Comparison of ENCODE assay signal across 10 mouse cellular contexts in the genomic region with DNA sequence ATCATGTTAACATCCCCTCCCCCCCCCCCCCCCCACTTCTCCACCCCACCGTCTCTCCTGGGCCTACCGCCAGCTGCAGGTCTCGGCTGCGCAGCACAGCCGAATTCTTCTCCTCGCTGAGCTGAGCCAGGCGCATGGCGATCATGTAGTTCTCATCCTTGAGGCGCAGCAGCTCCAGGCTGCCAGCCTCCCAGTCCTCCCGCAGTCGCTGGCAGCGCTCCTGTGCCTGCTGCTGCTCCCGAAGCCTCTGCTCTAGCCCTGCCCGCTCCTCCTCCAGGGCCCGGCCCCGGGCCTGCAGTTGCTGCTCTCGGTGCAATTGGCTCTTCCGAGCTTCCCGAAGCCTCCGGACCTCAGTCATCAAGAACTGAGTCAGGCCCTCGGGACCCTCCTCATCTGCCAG. TPM values are rescaled to one million over a fixed set of nuclear protein-coding genes. Genes with fewer than 3 reads are reported as not detected.
DNase-seq lines count a peak whose midpoint lies in the region; ATAC-seq and TF ChIP-seq lines count a peak whose summit lies in the region.
"Had no signal": no experiment of that assay in that cellular context is flagged by ENCODE, and none has a peak within 500 bp of the region (broad histone marks: within the 10 kb centered on the region; RNA-seq: fewer than 3 reads in every experiment).

No protein-coding gene starts in this region.

- WGBS in heart, postnatal 0 days, result 38% methylated on average over 21 of the region's 21 CpGs
- WGBS in hindbrain, embryonic 14.5 days, result 31% methylated on average over 21 of the region's 21 CpGs

- DNase-seq in adrenal gland, postnatal 10 days, result peak; percentile 41
- no peak for DNase-seq in adrenal gland, adult 18-20 months (ENCODE audit: low spot score in 2 of 2)
- peak; percentile 17 for DNase-seq in heart, postnatal 0 days (ENCODE audit: low spot score)
- no peak for DNase-seq in heart, adult 9 months (ENCODE audit: low spot score in 2 of 2)
- DNase-seq in brain, adult 2 months (ENCODE audit: low read depth, low spot score), result peak; percentile 74
- peak; percentile 33 for DNase-seq in hindbrain, embryonic 14.5 days (ENCODE audit: low spot score)
- DNase-seq in adrenal gland, postnatal 4 days (ENCODE audit: low spot score in 2 of 2), result no peak
- DNase-seq: liver, postnatal 0 days had no signal

- TF ChIP-seq EP300 in heart, postnatal 0 days (IDR thresholded peaks at IDR 0.05; ENCODE audit: low read depth), result no peak

- no peak for TF ChIP-seq CTCF in heart, postnatal 0 days (IDR thresholded peaks at IDR 0.05; ENCODE audit: low read depth)

- no peaks in the 10 kb centered on the region for H3K9me3 ChIP-seq in heart, postnatal 0 days (replicated peaks; ENCODE audit: control insufficient read depth, low read length)
- H3K9me3 ChIP-seq in hindbrain, embryonic 14.5 days (ENCODE audit: control insufficient read depth, low read length), result no peaks in the 10 kb centered on the region

- peaks cover 3% of the 10 kb centered on the region; the same call in 1 of the 2 replicates for H3K36me3 ChIP-seq in heart, postnatal 0 days (replicated peaks; ENCODE audit: control insufficient read depth, insufficient read depth, low read length)
- H3K36me3 ChIP-seq in hindbrain, embryonic 14.5 days (replicated peaks; ENCODE audit: control insufficient read depth, insufficient read depth), result no peaks in the 10 kb centered on the region

- H3K4me1 ChIP-seq in heart, postnatal 0 days (ENCODE audit: control insufficient read depth, insufficient read depth), result peaks cover 34% of the 10 kb centered on the region
- peaks cover 15% of the 10 kb centered on the region; the same call in 1 of the 2 replicates for H3K4me1 ChIP-seq in hindbrain, embryonic 14.5 days (replicated peaks; ENCODE audit: control insufficient read depth, insufficient read depth, low read length)

- H3K4me2 ChIP-seq in heart, postnatal 0 days (ENCODE audit: low read depth, low read length), result peak overlapping the region; percentile 26; the same call in 1 of the 2 replicates
- H3K4me2 ChIP-seq in hindbrain, embryonic 14.5 days (replicated peaks), result no peak overlapping the region

- H3K27ac ChIP-seq in heart, postnatal 0 days (ENCODE audit: low read depth), result no peak overlapping the region
- H3K27ac ChIP-seq in hindbrain, embryonic 14.5 days, result no peak overlapping the region

- no peak overlapping the region for H3K9ac ChIP-seq in heart, postnatal 0 days (replicated peaks; ENCODE audit: low read depth, low read length)
- H3K9ac ChIP-seq in hindbrain, embryonic 14.5 days, result no peak overlapping the region
- H3K9ac ChIP-seq: liver, postnatal 0 days had no signal

- no peak overlapping the region for H3K4me3 ChIP-seq in heart, postnatal 0 days (ENCODE audit: low read depth, low read length)
- H3K4me3 ChIP-seq in hindbrain, embryonic 14.5 days (replicated peaks; ENCODE audit: low read length), result no peak overlapping the region

- ATAC-seq in heart, postnatal 0 days (ENCODE audit: insufficient read depth, low read depth), result no peak
- no peak for ATAC-seq in hindbrain, embryonic 14.5 days (ENCODE audit: low FRiP score)
- no peak for ATAC-seq in megakaryocyte progenitor cell, adult 5-6 weeks (replicated peaks; ENCODE audit: poor library complexity)
- ATAC-seq: liver, postnatal 0 days; Patski had no signal

- no peaks in the 10 kb centered on the region for H3K27me3 ChIP-seq in heart, postnatal 0 days (ENCODE audit: control insufficient read depth, insufficient read depth, low read length)
- peaks cover 39% of the 10 kb centered on the region for H3K27me3 ChIP-seq in hindbrain, embryonic 14.5 days (ENCODE audit: control insufficient read depth, insufficient read depth, low read length)

RNA-seq across cellular contexts. Expression of a gene that starts 3.8 kb away (rescaled TPM):
- 10 to 100 TPM; 12.0 to 12.4 TPM for total RNA-seq in adrenal gland, postnatal 10 days (2021)
- total RNA-seq in adrenal gland, adult 18-20 months (2021), result 1 to 10 TPM; 5.6 to 8.1 TPM
- 2.7 and 6.4 TPM in 2 replicates for total RNA-seq in heart, postnatal 0 days (2014; rRNA removed; ENCODE audit: low replicate concordance)
- 4.0 and 4.6 TPM in 2 replicates for polyA plus RNA-seq in heart, postnatal 0 days (2015; fragmentation: Nextera tagmentation; extraction: Ambion mirVana)
- polyA plus RNA-seq in hindbrain, embryonic 14.5 days (2014; fragmentation: Nextera tagmentation; extraction: Ambion mirVana), result 2.5 and 2.6 TPM in 2 replicates
- 0.20 and 0.78 TPM in 2 replicates for total RNA-seq in megakaryocyte progenitor cell, adult 5-6 weeks (2015)
- total RNA-seq in megakaryocyte progenitor cell, adult 5-6 weeks (2017), result 0.12 and 0.14 TPM in 2 replicates
- total RNA-seq in adrenal gland, postnatal 4 days (2021), result 10 to 100 TPM; 11.8 to 14.5 TPM

RNA-seq across cellular contexts. Expression of a gene that starts 25.8 kb away (rescaled TPM):
- total RNA-seq in adrenal gland, postnatal 10 days (2021), result 10 to 100 TPM; 15.5 to 17.7 TPM
- 10 to 100 TPM; 11.8 to 21.4 TPM for total RNA-seq in adrenal gland, adult 18-20 months (2021)
- 12.9 and 13.1 TPM in 2 replicates for total RNA-seq in heart, postnatal 0 days (2014; rRNA removed; ENCODE audit: low replicate concordance)
- 13.0 and 13.4 TPM in 2 replicates for polyA plus RNA-seq in heart, postnatal 0 days (2015; fragmentation: Nextera tagmentation; extraction: Ambion mirVana)
- 11.7 and 12.5 TPM in 2 replicates for polyA plus RNA-seq in hindbrain, embryonic 14.5 days (2014; fragmentation: Nextera tagmentation; extraction: Ambion mirVana)
- 13.3 and 13.6 TPM in 2 replicates for total RNA-seq in megakaryocyte progenitor cell, adult 5-6 weeks (2015)
- total RNA-seq in megakaryocyte progenitor cell, adult 5-6 weeks (2017), result 10.0 and 10.5 TPM in 2 replicates
- 10 to 100 TPM; 18.3 to 20.0 TPM for total RNA-seq in adrenal gland, postnatal 4 days (2021)
- polyA plus RNA-seq: Patski had no signal

RNA-seq across cellular contexts. Expression of a gene that starts 43.4 kb away (rescaled TPM):
- total RNA-seq in adrenal gland, postnatal 10 days (2021), result 10 to 100 TPM; 40.9 to 48.6 TPM
- 10 to 100 TPM; 36.2 to 53.1 TPM for total RNA-seq in adrenal gland, adult 18-20 months (2021)
- total RNA-seq in heart, postnatal 0 days (2014; rRNA removed; ENCODE audit: low replicate concordance), result 44.7 and 52.5 TPM in 2 replicates
- polyA plus RNA-seq in heart, postnatal 0 days (2015; fragmentation: Nextera tagmentation; extraction: Ambion mirVana), result 27.1 and 27.4 TPM in 2 replicates
- 10.7 and 11.2 TPM in 2 replicates for polyA plus RNA-seq in hindbrain, embryonic 14.5 days (2014; fragmentation: Nextera tagmentation; extraction: Ambion mirVana)
- total RNA-seq in megakaryocyte progenitor cell, adult 5-6 weeks (2015), result not detected in 2 replicates
- not detected in 2 replicates for total RNA-seq in megakaryocyte progenitor cell, adult 5-6 weeks (2017)
- 10 to 100 TPM; 56.7 to 59.1 TPM for total RNA-seq in adrenal gland, postnatal 4 days (2021)

RNA-seq across cellular contexts. Expression of a gene that starts 56.3 kb away (rescaled TPM):
- 1 to 10 TPM; 1.8 to 5.1 TPM for total RNA-seq in adrenal gland, postnatal 10 days (2021)
- under 1 TPM in 1 of 2 experiments, not detected in 1; 0.54 TPM for total RNA-seq in adrenal gland, adult 18-20 months (2021)
- 4.6 TPM in 1 of 2 replicates, not detected in the other for total RNA-seq in heart, postnatal 0 days (2014; rRNA removed; ENCODE audit: low replicate concordance)
- polyA plus RNA-seq in heart, postnatal 0 days (2015; fragmentation: Nextera tagmentation; extraction: Ambion mirVana), result 0.27 and 0.36 TPM in 2 replicates
- polyA plus RNA-seq in hindbrain, embryonic 14.5 days (2014; fragmentation: Nextera tagmentation; extraction: Ambion mirVana), result not detected in 2 replicates
- not detected in 2 replicates for total RNA-seq in megakaryocyte progenitor cell, adult 5-6 weeks (2015)
- total RNA-seq in megakaryocyte progenitor cell, adult 5-6 weeks (2017), result not detected in 2 replicates
- 1 to 10 TPM; 2.6 to 2.9 TPM for total RNA-seq in adrenal gland, postnatal 4 days (2021)

Comparison
In these comparisons a context has a peak if more than half of its experiments do, and no peak if none do; other contexts are left out.
1. DNase-seq: peak in adrenal gland, postnatal 10 days (single experiment), heart, postnatal 0 days (single experiment), brain, adult 2 months (single experiment) and hindbrain, embryonic 14.5 days (single experiment); none in adrenal gland, adult 18-20 months (0 of 2), heart, adult 9 months (0 of 2) and adrenal gland, postnatal 4 days (0 of 2).
2. RNA of a gene that starts 43.4 kb away (total RNA-seq): 56.7 to 59.1 TPM in adrenal gland, postnatal 4 days, 36.2 to 53.1 TPM in adrenal gland, adult 18-20 months, 40.9 to 48.6 TPM in adrenal gland, postnatal 10 days and 44.7 to 52.5 TPM in heart, postnatal 0 days; not detected in megakaryocyte progenitor cell, adult 5-6 weeks; every median in the first group is over 10 times any median in the second.